Mouse (Mus musculus): Measurements from ENCODE around the gene Msgn1.

GRCm38 (mm10) chr12:11202476-11202875 is 6.3 kb downstream of the Msgn1 start:
- TF ChIP-seq EP300 (IDR thresholded peaks at IDR 0.05; ENCODE audit: low read depth): no peak
- TF ChIP-seq CTCF (IDR thresholded peaks at IDR 0.05; ENCODE audit: low read depth): no peak
